Mouse (Mus musculus) liver, embryonic 11.5 days (tissue): Measurements from ENCODE around the gene Mettl14. TPM values are rescaled to one million over a fixed set of nuclear protein-coding genes. Genes with fewer than 3 reads are reported as not detected.
A peak's percentile ranks its signal among the peaks of the same experiment; 100 is the strongest.

ENCODE experiments used
- ATAC-seq: fragments of 200-750 bp; cut with Nextera tagmentation; replicated peaks from 2 replicates; pipeline ENCODE4 v1.8.0; 2017; ENCODE audit warnings: moderate number of reproducible peaks, mild to moderate bottlenecking, moderate TSS enrichment, moderate library complexity; ENCODE audit not compliant: low FRiP score
- DNase-seq: peaks from one replicate; pipeline ENCODE4 v3.0.0-alpha.2; 2017; ENCODE audit warnings: low spot score
- H3K27ac ChIP-seq: fragments of 300-500 bp; sonication (generic); 2 replicates; pipeline ENCODE4 v1.5.1; 2014; ENCODE audit warnings: mild to moderate bottlenecking, low read depth, low read length, control low read depth
- H3K27me3 ChIP-seq: fragments of 300-500 bp; sonication (generic); replicated peaks from 2 replicates; pipeline ENCODE4 v1.6.1; 2014; ENCODE audit warnings: low read length, mixed read lengths; ENCODE audit not compliant: control insufficient read depth, insufficient read depth
- H3K36me3 ChIP-seq: fragments of 300-500 bp; sonication (generic); 2 replicates; pipeline ENCODE4 v1.6.1; 2014; ENCODE audit warnings: mild to moderate bottlenecking, low read length, moderate library complexity, mixed read lengths; ENCODE audit not compliant: control insufficient read depth, insufficient read depth
- H3K4me1 ChIP-seq: fragments of 300-500 bp; sonication (generic); replicated peaks from 2 replicates; pipeline ENCODE4 v1.6.1; 2014; ENCODE audit warnings: low read length, mixed read lengths; ENCODE audit not compliant: control insufficient read depth, insufficient read depth
- H3K4me2 ChIP-seq: fragments of 300-500 bp; sonication (generic); 2 replicates; pipeline ENCODE4 v1.6.1; 2014; ENCODE audit warnings: mild to moderate bottlenecking, control low read depth, moderate library complexity
- H3K4me3 ChIP-seq: fragments of 300-500 bp; sonication (generic); 2 replicates; pipeline ENCODE4 v1.5.1; 2014; ENCODE audit warnings: low read depth, low read length, control low read depth
- H3K9ac ChIP-seq: fragments of 300-500 bp; sonication (generic); 2 replicates; pipeline ENCODE4 v1.6.1; 2014; ENCODE audit warnings: low read depth, low read length, control low read depth
- H3K9me3 ChIP-seq: fragments of 300-500 bp; sonication (generic); 2 replicates; pipeline ENCODE4 v1.6.1; 2016; ENCODE audit warnings: low read length, inconsistent platforms, mixed read lengths; ENCODE audit not compliant: control insufficient read depth
- WGBS: fragments of 180-500 bp; shearing (Covaris S2); extraction: QIAGEN DNeasy Blood & Tissue Kit; methylation state at CpG from one replicate; pipeline ENCODE4 v1.1.7; 2014; 5-methylcytosine and 5-hydroxymethylcytosine counted together
- polyA plus RNA-seq: library from polyadenylated mRNA; unstranded; fragments of >200 nt; fragmentation: Nextera tagmentation; extraction: Ambion mirVana; gene quantifications from 2 replicates; pipeline ENCODE4 v1.2.1, GENCODE M21; 2014

Mettl14 gene
- polyA plus RNA-seq, 1 experiment from 2014 or later = 17.9 TPM

DNA sequence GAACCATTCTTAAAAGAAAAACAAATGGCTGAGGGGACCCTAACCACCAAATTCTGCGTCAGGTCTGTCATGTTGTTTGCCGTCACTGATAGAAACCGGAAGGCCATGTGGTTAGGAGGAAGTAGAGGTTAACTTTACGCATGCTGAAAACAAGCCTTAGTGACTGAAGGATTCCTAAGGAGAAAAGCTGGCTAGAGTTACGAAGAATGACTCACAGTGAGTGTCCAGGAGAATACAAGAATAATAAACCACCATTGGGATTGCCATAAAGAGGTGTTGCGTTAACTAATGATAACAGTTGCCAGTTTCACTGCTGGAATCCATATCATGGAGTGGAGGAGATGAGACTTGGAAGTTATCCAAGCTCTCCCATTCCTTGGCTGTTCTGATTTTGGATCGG, 51.0 kb downstream of the Mettl14 start:
- H3K9ac ChIP-seq = no peak overlapping the region
- DNase-seq (no peak), ATAC-seq (no peak)
- peaks cover 2% of the 10 kb centered on the region; the same call in 1 of the 2 replicates for H3K4me1 ChIP-seq
- H3K4me3 ChIP-seq = no peak overlapping the region
- H3K27me3 ChIP-seq = no peaks in the 10 kb centered on the region
- 60% methylated on average over 7 of the region's 7 CpGs for WGBS
- no peak overlapping the region for H3K27ac ChIP-seq
- no peaks in the 10 kb centered on the region; the same call in 1 of the 2 replicates for H3K36me3 ChIP-seq
- H3K4me2 ChIP-seq = no peak overlapping the region
- no peaks in the 10 kb centered on the region for H3K9me3 ChIP-seq

DNA sequence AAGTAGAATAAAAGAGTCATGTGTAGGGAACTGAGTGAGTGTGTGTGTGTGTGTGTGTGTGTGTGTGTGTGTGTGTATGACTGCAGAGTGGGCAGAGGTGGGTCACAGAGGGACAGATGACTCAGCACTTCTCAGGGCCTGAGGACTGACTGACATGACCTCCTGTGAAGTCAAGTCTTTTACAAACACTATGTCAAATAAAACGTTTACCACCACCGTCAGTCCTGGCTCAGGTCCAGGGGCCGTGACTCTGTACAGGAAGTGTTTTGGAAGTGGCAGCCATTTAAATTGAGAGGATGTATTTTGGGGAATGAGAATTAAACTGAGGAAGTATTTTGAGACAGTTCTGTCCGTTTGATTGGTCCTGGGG, 52.9 kb downstream of the Mettl14 start:
- ATAC-seq (peak; percentile 53), DNase-seq (no peak)
- no peaks in the 10 kb centered on the region for H3K27me3 ChIP-seq
- H3K9me3 ChIP-seq = no peaks in the 10 kb centered on the region
- H3K36me3 ChIP-seq = no peaks in the 10 kb centered on the region; the same call in 1 of the 2 replicates
- H3K4me2 ChIP-seq = no peak overlapping the region
- 35% methylated on average over 4 of the region's 4 CpGs for WGBS
- peaks cover 2% of the 10 kb centered on the region; the same call in 1 of the 2 replicates for H3K4me1 ChIP-seq
- H3K9ac ChIP-seq = no peak overlapping the region
- H3K27ac ChIP-seq = no peak overlapping the region
- no peak overlapping the region for H3K4me3 ChIP-seq

DNA sequence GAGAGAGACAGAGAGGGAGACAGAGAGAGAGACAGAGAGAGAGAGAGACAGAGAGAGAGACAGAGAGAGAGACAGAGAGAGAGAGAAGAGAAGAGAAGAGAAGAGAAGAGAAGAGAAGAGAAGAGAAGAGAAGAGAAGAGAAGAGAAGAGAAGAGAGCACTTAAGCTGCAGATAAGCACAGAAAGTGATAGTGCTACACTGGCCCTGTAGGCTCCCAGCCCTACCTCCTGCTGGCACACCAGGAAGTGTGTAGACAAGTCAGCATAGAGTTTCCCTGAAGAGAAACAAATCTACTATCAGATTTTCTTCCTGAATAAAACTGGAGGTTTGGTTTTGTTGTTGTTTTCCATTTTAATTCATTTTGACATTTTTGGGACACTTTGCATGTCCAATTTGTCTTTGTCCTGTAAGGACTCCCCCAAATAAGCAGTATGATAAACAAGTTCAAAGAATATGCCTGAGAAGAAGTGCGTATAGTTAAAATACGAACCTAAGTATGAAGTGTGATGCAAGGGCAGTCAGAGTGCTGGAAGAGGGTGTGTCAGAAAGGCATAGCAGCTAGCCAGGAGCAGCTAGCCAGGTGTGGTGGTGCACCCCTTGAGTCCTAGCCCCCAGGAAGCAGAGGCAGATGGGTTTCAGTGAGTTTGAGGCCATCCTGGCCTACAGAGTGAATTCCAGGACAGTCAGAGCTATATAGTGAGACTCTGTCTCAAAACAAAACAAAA, 53.4 kb downstream of the Mettl14 start:
- H3K9ac ChIP-seq = no peak overlapping the region
- H3K27ac ChIP-seq = no peak overlapping the region
- no peaks in the 10 kb centered on the region for H3K9me3 ChIP-seq
- H3K4me2 ChIP-seq = no peak overlapping the region
- no peaks in the 10 kb centered on the region; the same call in 1 of the 2 replicates for H3K36me3 ChIP-seq
- WGBS = 87% methylated on average over 2 of the region's 2 CpGs
- no peaks in the 10 kb centered on the region for H3K27me3 ChIP-seq
- no peak for DNase-seq
- peaks cover 2% of the 10 kb centered on the region; the same call in 1 of the 2 replicates for H3K4me1 ChIP-seq
- ATAC-seq = no peak
- H3K4me3 ChIP-seq = no peak overlapping the region

DNA sequence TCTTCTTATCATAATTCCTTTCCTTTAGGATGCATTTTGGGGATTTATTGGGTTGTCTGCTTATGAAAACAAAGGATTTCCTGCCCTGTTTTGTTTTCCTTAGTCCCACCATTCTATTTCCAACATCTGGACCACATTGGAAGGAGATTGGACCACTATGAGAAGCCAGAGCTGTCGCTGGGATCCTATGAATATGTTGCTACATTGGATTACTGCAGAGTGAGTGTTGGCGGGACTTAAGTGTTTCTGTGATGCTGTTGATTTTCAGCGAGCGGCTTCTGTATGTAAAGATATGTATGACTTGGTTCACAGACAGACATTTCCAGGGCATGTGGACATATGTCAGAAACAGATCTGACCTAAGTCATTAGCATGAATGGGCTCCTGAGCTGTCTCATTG, 55.7 kb downstream of the Mettl14 start:
- WGBS = 76% methylated on average over 4 of the region's 4 CpGs
- Histone ChIP-seq H3K9me3 (no peaks in the 10 kb centered on the region), H3K4me3 (no peak overlapping the region), H3K4me1 (peaks cover 2% of the 10 kb centered on the region; the same call in 1 of the 2 replicates), H3K4me2 (no peak overlapping the region), H3K9ac (no peak overlapping the region), H3K36me3 (no peaks in the 10 kb centered on the region), H3K27me3 (no peaks in the 10 kb centered on the region), H3K27ac (no peak overlapping the region)
- no peak for DNase-seq
- ATAC-seq = no peak

DNA sequence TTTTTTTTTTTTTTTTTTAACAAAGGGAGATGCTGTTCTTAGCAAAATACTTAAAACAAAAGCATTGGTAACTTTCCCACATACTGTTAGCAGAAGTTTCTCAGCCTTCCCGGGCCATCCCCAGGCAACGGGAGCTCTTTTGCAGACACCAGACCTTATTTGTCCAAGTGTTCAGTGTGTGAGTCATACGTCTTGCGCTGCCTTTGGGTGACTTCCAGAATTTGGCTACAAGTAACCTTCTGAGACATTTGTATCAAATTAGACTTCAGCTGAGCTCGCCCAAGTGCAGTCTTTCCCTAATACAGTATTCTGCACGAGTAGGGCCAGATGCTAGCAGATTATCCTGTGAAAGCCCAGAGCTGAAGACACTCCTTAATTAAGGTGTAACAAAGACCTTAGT, 56.7 kb downstream of the Mettl14 start:
- H3K27ac ChIP-seq = no peak overlapping the region
- no peak for ATAC-seq

DNA sequence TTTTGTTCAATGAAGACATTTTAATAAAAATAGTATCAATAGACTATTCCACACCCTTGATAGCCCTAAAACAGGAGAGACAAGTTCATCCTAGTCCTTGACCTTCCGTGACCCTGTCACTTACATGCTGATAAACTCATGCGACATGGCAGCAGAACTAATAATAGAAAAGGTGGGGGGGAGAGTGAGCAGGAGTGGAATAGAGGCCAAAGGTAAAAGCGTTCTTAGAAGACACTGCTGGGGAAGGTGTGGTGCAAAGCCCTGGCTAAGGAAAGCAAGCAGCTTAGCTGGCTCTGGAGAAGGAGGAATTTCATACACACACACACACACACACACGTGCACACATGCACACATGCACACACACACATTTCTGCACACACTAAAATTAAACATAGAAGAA, 61.6 kb downstream of the Mettl14 start:
- H3K4me1 ChIP-seq = peaks cover 4% of the 10 kb centered on the region; the same call in 1 of the 2 replicates
- H3K4me2 ChIP-seq = no peak overlapping the region
- H3K27me3 ChIP-seq = no peaks in the 10 kb centered on the region
- no peak overlapping the region for H3K4me3 ChIP-seq
- no peaks in the 10 kb centered on the region for H3K36me3 ChIP-seq
- DNase-seq = no peak
- H3K9ac ChIP-seq = no peak overlapping the region
- H3K27ac ChIP-seq = no peak overlapping the region
- no peaks in the 10 kb centered on the region for H3K9me3 ChIP-seq
- no peak for ATAC-seq
- 58% methylated on average over 4 of the region's 4 CpGs for WGBS

More for the DNA sequence above, 56.7 kb downstream of the Mettl14 start:
- H3K4me1 ChIP-seq = peaks cover 3% of the 10 kb centered on the region; the same call in 1 of the 2 replicates
- DNase-seq = no peak
- no peak overlapping the region for H3K9ac ChIP-seq
- H3K4me3 ChIP-seq = no peak overlapping the region
- WGBS = 67% methylated on average over 6 of the region's 6 CpGs
- H3K27me3 ChIP-seq = no peaks in the 10 kb centered on the region
- H3K36me3 ChIP-seq = no peaks in the 10 kb centered on the region
- no peaks in the 10 kb centered on the region for H3K9me3 ChIP-seq
- H3K4me2 ChIP-seq = no peak overlapping the region

DNA sequence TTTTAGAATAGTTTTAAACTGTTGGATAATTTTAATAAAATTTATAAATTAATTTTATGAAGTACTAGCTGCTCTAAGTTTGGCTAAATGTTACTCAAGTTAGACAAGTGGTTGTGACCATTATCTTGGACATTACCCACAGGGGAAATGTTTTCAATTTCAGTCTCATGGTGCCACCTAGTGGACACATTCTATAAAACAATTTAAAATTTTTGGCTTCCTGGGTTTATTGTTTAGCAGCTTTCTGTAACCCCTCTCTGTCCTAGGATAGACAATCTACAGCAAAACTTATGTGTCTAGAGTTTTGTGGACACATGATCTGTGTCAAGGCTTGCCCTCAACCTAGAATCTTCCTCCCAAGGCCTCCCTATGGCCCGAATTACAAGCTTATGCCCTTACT, 63.8 kb downstream of the Mettl14 start:
- Histone ChIP-seq H3K4me1 (peaks cover 4% of the 10 kb centered on the region; the same call in 1 of the 2 replicates), H3K9ac (no peak overlapping the region), H3K9me3 (no peaks in the 10 kb centered on the region), H3K36me3 (no peaks in the 10 kb centered on the region), H3K4me3 (no peak overlapping the region), H3K27me3 (no peaks in the 10 kb centered on the region), H3K27ac (no peak overlapping the region), H3K4me2 (no peak overlapping the region)
- WGBS = 38% methylated on average over 1 of the region's 1 CpGs
- no peak for ATAC-seq
- no peak for DNase-seq

DNA sequence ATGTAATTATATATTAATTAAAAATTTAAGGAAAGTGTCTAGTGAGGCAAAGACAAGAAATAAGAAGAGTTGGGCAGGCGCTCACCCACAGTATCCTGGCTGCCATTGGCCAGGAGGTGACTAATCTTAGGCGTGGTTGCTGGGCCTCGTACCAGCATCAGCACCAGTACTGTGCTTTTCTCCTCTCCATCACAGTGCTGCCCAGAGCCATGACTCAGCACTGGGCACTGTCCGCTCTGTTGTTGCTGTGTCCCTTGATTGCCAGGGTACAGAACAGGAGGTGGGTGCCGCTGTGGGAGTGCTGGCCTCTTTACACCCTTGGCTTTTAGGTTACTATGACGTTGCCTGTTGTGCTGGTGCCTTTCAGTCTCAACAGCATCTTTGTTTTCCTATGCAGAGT, 64.3 kb downstream of the Mettl14 start:
- Histone ChIP-seq H3K4me3 (no peak overlapping the region), H3K27ac (no peak overlapping the region), H3K4me1 (peaks cover 4% of the 10 kb centered on the region; the same call in 1 of the 2 replicates), H3K27me3 (no peaks in the 10 kb centered on the region), H3K9me3 (no peaks in the 10 kb centered on the region), H3K36me3 (no peaks in the 10 kb centered on the region), H3K4me2 (no peak overlapping the region), H3K9ac (no peak overlapping the region)
- ATAC-seq = no peak; the same call in 1 of the 2 replicates
- DNase-seq = no peak
- 78% methylated on average over 6 of the region's 6 CpGs for WGBS

DNA sequence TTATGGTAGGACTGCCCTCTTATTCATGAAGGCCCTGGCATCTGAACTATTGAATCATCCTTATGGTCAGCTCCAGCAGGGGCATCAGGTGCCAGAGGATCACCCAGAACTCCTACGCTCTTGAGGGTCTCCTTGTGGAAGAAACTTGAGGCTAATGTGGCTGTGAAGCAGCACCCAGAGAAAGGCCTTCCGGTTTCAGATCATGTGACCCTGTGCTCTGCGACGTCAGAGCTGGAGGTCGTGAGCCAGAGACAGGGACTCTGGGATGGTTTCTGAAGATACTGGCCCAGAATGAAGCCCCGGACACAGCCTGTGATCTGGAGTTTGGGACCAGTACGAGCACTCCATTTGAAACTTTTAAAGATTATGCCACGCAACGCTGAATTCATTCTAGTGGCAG, 65.6 kb downstream of the Mettl14 start:
- DNase-seq = no peak
- no peaks in the 10 kb centered on the region for H3K36me3 ChIP-seq
- no peak for ATAC-seq
- H3K27me3 ChIP-seq = no peaks in the 10 kb centered on the region
- no peaks in the 10 kb centered on the region for H3K9me3 ChIP-seq
- H3K9ac ChIP-seq = no peak overlapping the region
- H3K4me1 ChIP-seq = peaks cover 4% of the 10 kb centered on the region; the same call in 1 of the 2 replicates
- H3K4me3 ChIP-seq = no peak overlapping the region
- H3K4me2 ChIP-seq = no peak overlapping the region
- 73% methylated on average over 9 of the region's 9 CpGs for WGBS
- H3K27ac ChIP-seq = no peak overlapping the region
